Mouse (Mus musculus): Measurements from ENCODE around the gene Zfp768. TPM values are rescaled to one million over a fixed set of nuclear protein-coding genes. Genes with fewer than 3 reads are reported as not detected.

The Zfp768 gene
- polyA plus RNA-seq, 1 experiment from 2014 or later = 13.9 TPM

DNA sequence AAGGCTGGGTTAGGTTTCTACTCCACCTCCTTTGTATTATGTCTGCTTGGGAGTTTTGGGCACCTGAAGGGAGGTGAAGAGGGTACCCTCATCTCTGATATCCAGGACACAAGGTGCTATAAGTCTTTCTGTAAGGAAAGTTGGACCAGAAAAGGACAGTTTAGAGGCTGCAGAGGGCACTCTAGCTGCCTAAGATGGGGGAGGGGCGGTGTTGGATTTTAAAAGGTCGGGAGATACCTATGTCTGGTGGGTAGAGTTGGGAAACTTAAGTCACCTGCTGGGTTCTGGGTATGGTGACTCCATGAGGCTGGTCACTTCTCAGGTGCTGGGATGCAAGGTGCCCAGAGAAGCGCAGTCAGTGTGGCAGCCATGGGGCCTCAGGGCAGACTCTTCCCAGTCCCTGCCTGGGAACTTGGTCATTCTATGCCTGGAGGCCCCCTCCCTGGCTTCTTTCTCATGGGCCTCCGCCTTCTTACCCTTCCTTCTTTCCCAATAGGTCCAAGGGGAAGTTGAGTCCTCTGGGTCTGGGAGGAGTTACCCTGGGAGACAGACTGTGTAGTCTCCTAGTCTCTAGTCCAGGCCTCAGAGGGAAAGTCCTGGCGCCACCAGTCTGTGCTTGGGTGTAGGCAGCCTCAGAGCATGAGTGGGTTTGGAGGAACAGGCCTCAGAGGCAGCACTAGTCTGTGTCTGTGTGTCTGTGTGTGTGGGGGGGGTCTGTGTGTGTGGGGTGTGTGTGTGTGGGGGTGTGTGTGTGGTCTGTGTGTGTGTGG lies 48.4 kb downstream of the Zfp768 start:
- Histone ChIP-seq H3K4me2 (ENCODE audit: low read depth, low read length) (no peak overlapping the region), H3K36me3 (ENCODE audit: control insufficient read depth, insufficient read depth, low read length) (no peaks in the 10 kb centered on the region), H3K27ac (ENCODE audit: low read length) (no peak overlapping the region), H3K9ac (ENCODE audit: low read length) (no peak overlapping the region), H3K4me3 (replicated peaks; ENCODE audit: low read length) (no peak overlapping the region), H3K27me3 (ENCODE audit: control insufficient read depth, insufficient read depth, low read length) (no peaks in the 10 kb centered on the region), H3K4me1 (ENCODE audit: control insufficient read depth, insufficient read depth, low read length) (no peaks in the 10 kb centered on the region), H3K9me3 (replicated peaks; ENCODE audit: control insufficient read depth, low read length) (no peaks in the 10 kb centered on the region)
- WGBS = 76% methylated on average over 5 of the region's 5 CpGs
- ATAC-seq (ENCODE audit: insufficient read depth, low FRiP score) = no peak

DNA sequence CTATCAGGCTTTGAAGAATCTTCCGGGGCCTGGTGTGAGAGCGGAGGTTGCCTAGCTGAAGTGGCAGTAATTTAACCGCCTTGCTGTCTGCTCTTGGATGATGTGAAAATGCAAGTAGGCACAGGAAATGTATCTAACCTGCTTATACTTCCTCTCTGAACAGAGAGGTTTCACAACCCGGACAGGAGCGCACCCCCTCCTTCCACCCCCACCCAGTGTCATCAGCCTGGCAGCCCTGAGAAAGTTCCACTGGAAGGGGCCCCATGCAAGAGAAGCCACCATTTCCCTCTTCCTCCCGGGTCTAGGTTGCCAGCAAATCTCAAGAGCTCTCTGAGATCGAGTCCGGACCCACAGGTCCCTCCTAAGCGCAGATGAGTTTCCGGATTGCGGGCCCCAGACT lies 49.3 kb downstream of the Zfp768 start, which contains the start of gene Itgal:
Gene Itgal (plus strand): TSS at position 163 of the 400 bp plus-strand sequence.
- Histone ChIP-seq H3K9ac (ENCODE audit: low read length) (no peak within 1 kb of the TSS), H3K27me3 (ENCODE audit: control insufficient read depth, insufficient read depth, low read length) (no peaks in the 10 kb centered on the region), H3K4me3 (replicated peaks; ENCODE audit: low read length) (no peak within 1 kb of the TSS), H3K4me1 (ENCODE audit: control insufficient read depth, insufficient read depth, low read length) (no peaks in the 10 kb centered on the region), H3K36me3 (ENCODE audit: control insufficient read depth, insufficient read depth, low read length) (no peaks in the 10 kb centered on the region), H3K27ac (ENCODE audit: low read length) (no peak within 1 kb of the TSS), H3K9me3 (replicated peaks; ENCODE audit: control insufficient read depth, low read length) (no peaks in the 10 kb centered on the region), H3K4me2 (ENCODE audit: low read depth, low read length) (no peak within 1 kb of the TSS)
- ATAC-seq (ENCODE audit: insufficient read depth, low FRiP score) = no peak
- WGBS = 73% methylated on average over 11 of the region's 11 CpGs

Other genes with a start within 250 kb of the Zfp768 start
- 4.7 and 4.8 TPM in 2 replicates for gene Qprt, start 223.4 kb downstream of the Zfp768 start, polyA plus RNA-seq (2015; fragmentation: Nextera tagmentation; extraction: Ambion mirVana)
- gene Spn, start 207.8 kb downstream of the Zfp768 start, polyA plus RNA-seq (2015; fragmentation: Nextera tagmentation; extraction: Ambion mirVana) = 0.77 and 1.3 TPM in 2 replicates
- gene Cd2bp2, start 149.5 kb downstream of the Zfp768 start, polyA plus RNA-seq (2015; fragmentation: Nextera tagmentation; extraction: Ambion mirVana) = 43.7 and 47.7 TPM in 2 replicates
- gene Tbc1d10b, start 137.1 kb downstream of the Zfp768 start, polyA plus RNA-seq (2015; fragmentation: Nextera tagmentation; extraction: Ambion mirVana) = 15.4 and 15.7 TPM in 2 replicates
- 23.9 and 312 TPM in 2 replicates for gene Mylpf, start 136.7 kb downstream of the Zfp768 start, polyA plus RNA-seq (2015; fragmentation: Nextera tagmentation; extraction: Ambion mirVana)
- 27.1 and 28.5 TPM in 2 replicates for gene Zfp553, start 112.5 kb downstream of the Zfp768 start, polyA plus RNA-seq (2015; fragmentation: Nextera tagmentation; extraction: Ambion mirVana)
- gene Sept1, start 112.5 kb downstream of the Zfp768 start, polyA plus RNA-seq (2015; fragmentation: Nextera tagmentation; extraction: Ambion mirVana) = 14.7 and 15.0 TPM in 2 replicates
- 35.5 and 37.8 TPM in 2 replicates for gene Zfp771, start 101.3 kb downstream of the Zfp768 start, polyA plus RNA-seq (2015; fragmentation: Nextera tagmentation; extraction: Ambion mirVana)
- gene Dctpp1, start 84.9 kb downstream of the Zfp768 start, polyA plus RNA-seq (2015; fragmentation: Nextera tagmentation; extraction: Ambion mirVana) = 131 and 145 TPM in 2 replicates
- 82.2 and 94.3 TPM in 2 replicates for gene Sephs2, start 71.5 kb downstream of the Zfp768 start, polyA plus RNA-seq (2015; fragmentation: Nextera tagmentation; extraction: Ambion mirVana)
- 3.1 and 4.0 TPM in 2 replicates for gene Itgal, start 49.3 kb downstream of the Zfp768 start, polyA plus RNA-seq (2015; fragmentation: Nextera tagmentation; extraction: Ambion mirVana)
- 9.6 and 11.1 TPM in 2 replicates for gene Zfp747, start 30.5 kb upstream of the Zfp768 start, polyA plus RNA-seq (2015; fragmentation: Nextera tagmentation; extraction: Ambion mirVana)
- 6.2 and 6.7 TPM in 2 replicates for gene 9130019O22Rik, start 41.6 kb upstream of the Zfp768 start, polyA plus RNA-seq (2015; fragmentation: Nextera tagmentation; extraction: Ambion mirVana)
- 6.1 and 9.3 TPM in 2 replicates for gene E430018J23Rik, start 48.0 kb upstream of the Zfp768 start, polyA plus RNA-seq (2015; fragmentation: Nextera tagmentation; extraction: Ambion mirVana)
- 7.1 and 7.6 TPM in 2 replicates for gene Zfp764, start 61.2 kb upstream of the Zfp768 start, polyA plus RNA-seq (2015; fragmentation: Nextera tagmentation; extraction: Ambion mirVana)
- 21.5 and 24.4 TPM in 2 replicates for gene Zfp688, start 76.5 kb upstream of the Zfp768 start, polyA plus RNA-seq (2015; fragmentation: Nextera tagmentation; extraction: Ambion mirVana)
- 5.0 and 5.8 TPM in 2 replicates for gene Zfp689, start 103.6 kb upstream of the Zfp768 start, polyA plus RNA-seq (2015; fragmentation: Nextera tagmentation; extraction: Ambion mirVana)
- 35.9 and 37.8 TPM in 2 replicates for gene Prr14, start 114.0 kb upstream of the Zfp768 start, polyA plus RNA-seq (2015; fragmentation: Nextera tagmentation; extraction: Ambion mirVana)
- gene Fbrs, start 133.6 kb upstream of the Zfp768 start, polyA plus RNA-seq (2015; fragmentation: Nextera tagmentation; extraction: Ambion mirVana) = 10.5 and 11.1 TPM in 2 replicates
- gene Srcap, start 166.4 kb upstream of the Zfp768 start, polyA plus RNA-seq (2015; fragmentation: Nextera tagmentation; extraction: Ambion mirVana) = 20.3 and 32.4 TPM in 2 replicates
- 12.3 and 13.2 TPM in 2 replicates for gene Gm42715, start 174.0 kb upstream of the Zfp768 start, polyA plus RNA-seq (2015; fragmentation: Nextera tagmentation; extraction: Ambion mirVana)
- gene Tmem265, start 215.8 kb upstream of the Zfp768 start, polyA plus RNA-seq (2015; fragmentation: Nextera tagmentation; extraction: Ambion mirVana) = 10.1 and 14.0 TPM in 2 replicates
- 37.6 and 44.1 TPM in 2 replicates for gene Phkg2, start 227.8 kb upstream of the Zfp768 start, polyA plus RNA-seq (2015; fragmentation: Nextera tagmentation; extraction: Ambion mirVana)
- 6.3 and 8.1 TPM in 2 replicates for gene Ccdc189, start 243.0 kb upstream of the Zfp768 start, polyA plus RNA-seq (2015; fragmentation: Nextera tagmentation; extraction: Ambion mirVana)
- gene Rnf40, start 243.2 kb upstream of the Zfp768 start, polyA plus RNA-seq (2015; fragmentation: Nextera tagmentation; extraction: Ambion mirVana) = 41.6 and 41.7 TPM in 2 replicates

Data from stomach, embryonic 16.5 days (tissue).